16 mouse cellular contexts compared by ENCODE assay signal in genomic region chr9:48783292-48783691, GRCm38 (mm10). TPM values are rescaled to one million over a fixed set of nuclear protein-coding genes. Genes with fewer than 3 reads are reported as not detected.
DNase-seq lines count a peak whose midpoint lies in the region; ATAC-seq and TF ChIP-seq lines count a peak whose summit lies in the region.
"Had no signal": no experiment of that assay in that cellular context is flagged by ENCODE, and none has a peak within 500 bp of the region (broad histone marks: within the 10 kb centered on the region; RNA-seq: fewer than 3 reads in every experiment).

No protein-coding gene starts in this region.

- no peaks in the 10 kb centered on the region for H3K9me3 ChIP-seq in lung, embryonic 15.5 days
- H3K9me3 ChIP-seq: liver, embryonic 13.5 days had no signal

- TF ChIP-seq POLR2A in heart, adult 2 months (IDR thresholded peaks at IDR 0.05; ENCODE audit: insufficient read depth, low read depth, low read length), result no peak

- intact Hi-C loops in gastrocnemius, adult 2 months (cut with DNase I), result no loop called here
- intact Hi-C loops in gastrocnemius, postnatal 14 days (cut with DNase I; ENCODE audit: low total_unique reads), result no loop called here
- intact Hi-C loops in heart, adult 2 months (cut with DNase I), result loop anchor here (2.0 kb wide), 1 partner anchor 34 kb away; no protein-coding TSS in a partner anchor

- 0 out of 2 replicates have a peak overlapping the region, but pooled peaks have one; percentile 5 for H3K4me3 ChIP-seq in gastrocnemius, adult 2 months
- H3K4me3 ChIP-seq in lung, embryonic 15.5 days, result no peak overlapping the region
- no peak overlapping the region for H3K4me3 ChIP-seq in heart, adult 2 months
- H3K4me3 ChIP-seq: left cerebral cortex, adult 2 months; liver, embryonic 13.5 days had no signal

- H3K36me3 ChIP-seq in lung, embryonic 15.5 days, result no peaks in the 10 kb centered on the region
- peaks cover 34% of the 10 kb centered on the region for H3K36me3 ChIP-seq in heart, adult 2 months (ENCODE audit: control insufficient read depth, insufficient read depth, low read length)
- H3K36me3 ChIP-seq: liver, embryonic 13.5 days had no signal

- TF ChIP-seq CTCF in gastrocnemius, adult 2 months (IDR thresholded peaks at IDR 0.05), result no peak
- TF ChIP-seq CTCF in heart, adult 2 months (IDR thresholded peaks at IDR 0.05), result no peak

- peaks cover 23% of the 10 kb centered on the region for H3K4me1 ChIP-seq in lung, embryonic 15.5 days
- H3K4me1 ChIP-seq in heart, adult 2 months (ENCODE audit: control insufficient read depth, insufficient read depth, low read length), result peaks cover 28% of the 10 kb centered on the region

- 0 out of 2 replicates have a peak, but pooled peaks cover 5% of the 10 kb centered on the region for H3K79me2 ChIP-seq in heart, adult 2 months (replicated peaks; ENCODE audit: control insufficient read depth, insufficient read depth, low read length)

- H3K9ac ChIP-seq in lung, embryonic 15.5 days, result no peak overlapping the region
- H3K9ac ChIP-seq in heart, adult 2 months (ENCODE audit: low read depth, low read length), result 0 out of 2 replicates have a peak overlapping the region, but pooled peaks have one; percentile 20
- H3K9ac ChIP-seq: liver, embryonic 13.5 days had no signal

- ATAC-seq in lung, embryonic 15.5 days (ENCODE audit: borderline replicate concordance, extremely low read depth, low FRiP score, low TSS enrichment), result no peak
- ATAC-seq: activated CD4-positive, CD25-positive, alpha-beta regulatory T cell, adult 4 months; forebrain, embryonic 16.5 days had no signal

- WGBS in lung, embryonic 15.5 days, result 47% methylated on average over 4 of the region's 4 CpGs
- WGBS in heart, adult 2 months, result 28% methylated on average over 4 of the region's 4 CpGs

- peak overlapping the region; percentile 69 for H3K27ac ChIP-seq in gastrocnemius, adult 2 months
- H3K27ac ChIP-seq in lung, embryonic 15.5 days, result peak overlapping the region; percentile 33; the same call in 1 of the 2 replicates
- H3K27ac ChIP-seq in heart, adult 2 months, result peak overlapping the region; percentile 60
- H3K27ac ChIP-seq: left cerebral cortex, adult 2 months; liver, embryonic 13.5 days had no signal

- peak; percentile 86 for TF ChIP-seq EP300 in heart, adult 2 months (IDR thresholded peaks at IDR 0.05; ENCODE audit: insufficient read depth, low read depth, low read length)

- peaks cover 12% of the 10 kb centered on the region; the same call in 1 of the 2 replicates for H3K27me3 ChIP-seq in lung, embryonic 15.5 days
- H3K27me3 ChIP-seq in heart, adult 2 months (ENCODE audit: control insufficient read depth, insufficient read depth, low read length), result no peaks in the 10 kb centered on the region

- no peak for DNase-seq in gastrocnemius, adult 2 months
- no peak for DNase-seq in gastrocnemius, postnatal 14 days
- DNase-seq in lung, postnatal 4 days, result no peak
- DNase-seq in heart, adult 2 months, result peak in 1 of 2 experiments; percentile 48
- peak; percentile 19 for DNase-seq in heart, postnatal 4 days
- DNase-seq in B cell, adult 2 months, result no peak
- DNase-seq in spleen, adult 12 weeks (ENCODE audit: low spot score), result no peak
- DNase-seq: adrenal gland, postnatal 25 days; cerebellum, adult 8-10 months; kidney, postnatal 10 days; liver, embryonic 13.5 days; right cerebral cortex, postnatal 4 days had no signal

- H3K4me2 ChIP-seq in lung, embryonic 15.5 days, result no peak overlapping the region
- H3K4me2 ChIP-seq: liver, embryonic 13.5 days had no signal

RNA-seq across cellular contexts. Expression of gene Zbtb16, which starts 52.7 kb away (rescaled TPM):
- total RNA-seq in gastrocnemius, adult 2 months (2021), result 100 to 1,000 TPM; 163 to 166 TPM
- total RNA-seq in gastrocnemius, postnatal 14 days (2021), result 100 to 1,000 TPM in 1 of 2 experiments, 10 to 100 TPM in 1; 70.1 to 157 TPM
- 5.1 and 7.0 TPM in 2 replicates for polyA plus RNA-seq in lung, embryonic 15.5 days (2015; fragmentation: Nextera tagmentation; extraction: Ambion mirVana)
- total RNA-seq in heart, adult 2 months (2021), result 100 to 1,000 TPM; 149 to 150 TPM
- polyA plus RNA-seq in heart, adult 2 months (2012; rRNA removed), result 15.7 and 23.7 TPM in 2 replicates
- total RNA-seq in heart, postnatal 4 days (2021), result 10 to 100 TPM; 24.0 to 24.7 TPM
- polyA plus RNA-seq: activated CD4-positive, CD25-positive, alpha-beta regulatory T cell, adult 4 months had no signal
